ENCODE assay signal across 9 mouse cellular contexts in the genomic region with DNA sequence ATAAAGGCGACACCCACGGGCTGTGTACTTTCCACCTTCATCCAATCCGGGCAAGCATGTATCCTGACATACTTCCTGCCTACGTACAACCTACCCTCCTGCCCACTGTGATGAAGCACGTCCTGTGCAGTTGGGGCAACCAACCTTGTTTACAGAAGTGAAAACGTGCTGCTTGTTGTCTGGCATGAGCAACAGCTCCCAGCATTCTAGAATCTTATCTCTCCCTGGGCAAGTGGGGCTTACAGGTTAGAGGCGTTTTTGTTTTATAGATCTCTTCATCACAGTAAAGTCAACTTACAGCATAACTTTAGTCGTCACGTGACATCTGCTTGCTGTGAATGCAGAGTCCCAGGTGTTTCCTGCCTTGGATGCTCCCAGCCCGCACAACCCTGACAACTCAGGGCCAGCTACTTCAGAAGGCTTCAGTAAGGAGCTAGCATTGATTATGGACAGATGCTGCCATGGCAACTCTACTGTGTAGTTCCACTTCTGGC.
A peak's percentile ranks its signal among the peaks of the same experiment; 100 is the strongest.
DNase-seq lines count a peak whose midpoint lies in the region; ATAC-seq and TF ChIP-seq lines count a peak whose summit lies in the region.
"Had no signal": no experiment of that assay in that cellular context is flagged by ENCODE, and none has a peak within 500 bp of the region (broad histone marks: within the 10 kb centered on the region; RNA-seq: fewer than 3 reads in every experiment).

No protein-coding gene starts in this region.

- peaks cover 24% of the 10 kb centered on the region for H3K4me1 ChIP-seq in lung, embryonic 14.5 days (ENCODE audit: insufficient read depth)
- no peaks in the 10 kb centered on the region for H3K4me1 ChIP-seq in stomach, postnatal 0 days (replicated peaks; ENCODE audit: control insufficient read depth, insufficient read depth)

- H3K36me3 ChIP-seq in lung, embryonic 14.5 days (ENCODE audit: insufficient read depth), result no peaks in the 10 kb centered on the region
- H3K36me3 ChIP-seq in stomach, postnatal 0 days (ENCODE audit: control insufficient read depth, insufficient read depth, low read length), result no peaks in the 10 kb centered on the region
- H3K36me3 ChIP-seq: limb, embryonic 15.5 days had no signal

- H3K27ac ChIP-seq in lung, embryonic 14.5 days (ENCODE audit: low read depth), result no peak overlapping the region; the same call in 1 of the 2 replicates
- H3K27ac ChIP-seq in stomach, postnatal 0 days (replicated peaks), result no peak overlapping the region
- H3K27ac ChIP-seq: limb, embryonic 15.5 days had no signal

- no peak overlapping the region for H3K4me3 ChIP-seq in lung, embryonic 14.5 days (ENCODE audit: low read depth, low read length)
- no peak overlapping the region for H3K4me3 ChIP-seq in stomach, postnatal 0 days (ENCODE audit: low read depth, low read length)
- H3K4me3 ChIP-seq: limb, embryonic 15.5 days had no signal

- H3K9ac ChIP-seq in lung, embryonic 14.5 days, result no peak overlapping the region
- no peak overlapping the region for H3K9ac ChIP-seq in stomach, postnatal 0 days (ENCODE audit: low read length)
- H3K9ac ChIP-seq: limb, embryonic 15.5 days had no signal

- ATAC-seq in lung, embryonic 14.5 days (ENCODE audit: insufficient read depth), result peak; percentile 33; the same call in 1 of the 2 replicates
- ATAC-seq in inflammation-experienced regulatory T-cells, adult 6 months, result peak; percentile 98
- ATAC-seq in stomach, postnatal 0 days (ENCODE audit: low FRiP score, low TSS enrichment), result peak; percentile 77
- ATAC-seq: forebrain, embryonic 14.5 days had no signal

- 31% methylated on average over 10 of the region's 10 CpGs for WGBS in lung, embryonic 14.5 days
- WGBS in stomach, postnatal 0 days, result 39% methylated on average over 10 of the region's 10 CpGs

- TF ChIP-seq EP300 in stomach, postnatal 0 days (optimal IDR thresholded peaks at IDR 0.05), result no peak

- no peaks in the 10 kb centered on the region for H3K27me3 ChIP-seq in lung, embryonic 14.5 days (ENCODE audit: insufficient read depth, low read length)
- H3K27me3 ChIP-seq in stomach, postnatal 0 days (ENCODE audit: control insufficient read depth, insufficient read depth, low read length), result no peaks in the 10 kb centered on the region
- H3K27me3 ChIP-seq: limb, embryonic 15.5 days had no signal

- peak; percentile 50 for DNase-seq in lung, embryonic 14.5 days
- DNase-seq in lung, postnatal 4 days, result no peak
- peak; percentile 36 to 53 for DNase-seq in CD8-positive naive resting alpha-beta T cell, adult 2 months (ENCODE audit: low read depth in 2 of 2, low spot score in 2 of 2)
- DNase-seq in stomach, postnatal 0 days (ENCODE audit: low spot score), result peak; percentile 45
- no peak for DNase-seq in layer of hippocampus, postnatal 10 days (ENCODE audit: low spot score in 2 of 2)
- DNase-seq in heart, adult 18-20 months, result no peak

- 0 out of 2 replicates have a peak overlapping the region, but pooled peaks have one; percentile 4 for H3K4me2 ChIP-seq in lung, embryonic 14.5 days
- H3K4me2 ChIP-seq in stomach, postnatal 0 days (replicated peaks; ENCODE audit: low read depth), result no peak overlapping the region
- H3K4me2 ChIP-seq: limb, embryonic 15.5 days had no signal

- TF ChIP-seq CTCF in lung, embryonic 14.5 days (IDR thresholded peaks at IDR 0.05; ENCODE audit: low read depth), result no peak
- TF ChIP-seq CTCF in stomach, postnatal 0 days (IDR thresholded peaks at IDR 0.05; ENCODE audit: low read depth), result no peak

- no peaks in the 10 kb centered on the region for H3K9me3 ChIP-seq in lung, embryonic 14.5 days (ENCODE audit: low read depth, low read length)
- no peaks in the 10 kb centered on the region for H3K9me3 ChIP-seq in stomach, postnatal 0 days (ENCODE audit: control insufficient read depth, low read length)
- H3K9me3 ChIP-seq: limb, embryonic 15.5 days had no signal

Comparison
In these comparisons a context has a peak if more than half of its experiments do, and no peak if none do; other contexts are left out.
1. DNase-seq: peak in lung, embryonic 14.5 days (single experiment), CD8-positive naive resting alpha-beta T cell, adult 2 months (2 of 2) and stomach, postnatal 0 days (single experiment); none in lung, postnatal 4 days (0 of 2), layer of hippocampus, postnatal 10 days (0 of 2) and heart, adult 18-20 months (0 of 2).
2. ATAC-seq: peak in every context shown above with its lines; median percentile 98 in inflammation-experienced regulatory T-cells, adult 6 months; 77 in stomach, postnatal 0 days; 33 in lung, embryonic 14.5 days.